Mouse (Mus musculus) T-cell, adult 2 months (primary cell): ENCODE results near the gene Rad50.

Source experiments
- DNase-seq: peaks from one replicate; pipeline ENCODE4 v3.0.0; 2022; ENCODE audit warnings: low spot score

The Rad50 gene

DNA sequence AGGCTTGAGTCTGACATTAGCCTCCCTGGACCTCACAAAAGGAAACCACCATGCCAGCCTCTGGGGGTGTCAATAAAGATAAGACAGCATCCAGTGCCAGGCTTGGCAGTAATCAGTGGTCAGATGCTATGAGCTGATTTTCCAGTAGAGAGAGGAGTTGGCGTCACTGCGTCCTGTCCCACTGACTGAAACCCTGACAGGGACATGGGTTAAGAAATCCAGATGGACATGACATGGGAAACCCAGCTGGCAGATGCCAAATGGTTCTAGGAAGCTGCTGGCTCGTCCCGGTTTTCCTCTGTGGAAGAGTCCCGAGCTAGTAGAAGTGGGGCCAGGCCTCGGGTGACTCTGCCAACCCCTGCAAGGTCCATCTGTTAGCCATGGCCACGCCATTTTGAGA lies 73.5 kb downstream of the Rad50 start:
- DNase-seq = no peak

DNA sequence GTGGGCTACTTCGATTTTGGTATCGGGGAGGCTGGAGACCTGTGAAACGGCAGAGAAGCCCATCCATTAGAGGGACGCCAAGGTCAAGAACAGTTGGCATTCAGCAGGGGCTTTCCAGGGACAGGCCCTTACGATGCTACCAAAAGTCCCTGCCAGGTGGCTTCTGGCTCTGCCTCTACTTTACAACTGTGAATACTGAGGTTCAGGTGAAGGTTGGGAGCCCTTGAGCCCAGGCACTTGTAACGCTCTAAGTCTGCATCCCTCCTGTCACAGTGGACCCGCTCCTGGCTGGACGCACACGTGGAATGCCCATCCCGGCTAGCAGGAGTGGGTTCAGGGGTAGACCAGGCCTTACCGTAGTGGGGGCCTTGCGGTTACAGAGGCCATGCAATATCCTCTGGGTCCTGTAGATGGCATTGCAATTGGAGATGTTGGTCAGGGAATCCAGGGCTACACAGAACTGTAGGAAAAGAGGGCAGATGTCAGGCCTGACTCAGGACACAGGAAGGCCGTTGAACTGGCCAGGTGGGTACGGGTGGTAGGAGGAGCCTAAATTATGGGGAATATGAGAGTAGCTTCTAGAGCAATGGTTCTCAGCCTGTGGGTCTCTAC lies 74.9 kb downstream of the Rad50 start:
- DNase-seq = no peak

DNA sequence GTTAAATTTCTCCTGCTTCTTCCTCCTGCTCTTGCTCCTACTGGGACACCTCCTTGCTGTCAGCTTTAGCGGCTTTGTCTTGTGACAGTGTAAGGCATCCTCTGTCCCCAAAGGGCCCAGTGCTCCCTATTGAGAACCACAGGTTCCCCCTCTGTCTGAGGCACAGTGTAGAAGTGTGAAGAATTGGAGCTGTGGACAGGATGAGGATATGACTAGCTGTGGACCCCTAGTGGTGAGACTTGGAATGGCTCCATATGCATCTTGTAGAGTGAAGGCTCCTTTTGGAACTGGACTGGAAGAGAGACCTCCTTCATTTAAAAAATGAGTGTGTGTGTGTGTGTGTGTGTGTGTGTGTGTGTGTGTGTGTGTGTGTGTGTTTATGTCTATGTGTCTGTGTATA lies 79.3 kb downstream of the Rad50 start:
- DNase-seq = peak; percentile 60

DNA sequence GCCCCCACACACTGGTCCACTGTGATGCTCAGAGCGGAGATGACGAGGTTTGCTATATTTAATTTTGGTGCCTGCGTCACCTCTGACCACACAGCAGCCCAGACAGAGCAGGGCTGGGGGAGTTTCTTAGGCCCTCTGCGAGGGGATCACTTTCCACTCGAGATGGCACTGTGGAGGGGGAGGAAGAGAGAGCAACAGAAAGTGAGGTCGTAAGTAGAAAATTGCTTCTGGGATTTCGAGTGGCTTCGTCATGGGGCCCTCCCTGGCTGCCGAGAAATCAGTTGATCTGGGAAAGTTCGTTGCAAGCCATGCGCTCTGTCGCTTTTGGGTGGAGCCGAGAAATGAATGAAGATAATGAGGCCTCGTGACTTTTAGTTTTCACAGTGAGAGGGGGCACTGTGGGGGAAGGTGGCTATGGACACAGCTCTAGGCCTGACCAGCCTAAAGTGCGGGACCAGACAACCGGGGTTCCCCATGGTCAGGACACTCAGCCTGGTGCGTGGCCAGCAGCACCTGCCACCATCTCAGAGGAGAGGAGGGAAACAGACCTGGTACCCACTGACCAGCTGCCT lies 80.2 kb downstream of the Rad50 start:
- DNase-seq = no peak

DNA sequence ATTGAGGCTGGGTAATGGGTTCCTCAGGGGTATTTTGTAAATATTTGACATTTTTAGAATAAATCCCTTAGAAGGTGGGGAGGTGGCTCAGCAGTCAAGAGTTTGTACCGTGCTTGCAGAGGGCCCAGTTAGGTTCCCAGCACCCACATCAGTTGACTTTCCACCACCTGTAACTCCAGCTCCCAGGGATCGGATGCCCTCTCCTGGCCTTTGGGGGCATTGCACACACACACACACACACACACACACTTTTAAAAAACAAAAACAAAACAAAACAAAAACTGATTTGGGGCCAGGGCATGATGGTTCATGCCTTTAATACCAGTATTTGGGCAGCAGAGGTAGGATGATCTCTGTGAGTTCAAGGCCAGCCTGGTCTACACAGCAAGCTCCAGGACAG lies 83.0 kb downstream of the Rad50 start:
- DNase-seq = no peak

DNA sequence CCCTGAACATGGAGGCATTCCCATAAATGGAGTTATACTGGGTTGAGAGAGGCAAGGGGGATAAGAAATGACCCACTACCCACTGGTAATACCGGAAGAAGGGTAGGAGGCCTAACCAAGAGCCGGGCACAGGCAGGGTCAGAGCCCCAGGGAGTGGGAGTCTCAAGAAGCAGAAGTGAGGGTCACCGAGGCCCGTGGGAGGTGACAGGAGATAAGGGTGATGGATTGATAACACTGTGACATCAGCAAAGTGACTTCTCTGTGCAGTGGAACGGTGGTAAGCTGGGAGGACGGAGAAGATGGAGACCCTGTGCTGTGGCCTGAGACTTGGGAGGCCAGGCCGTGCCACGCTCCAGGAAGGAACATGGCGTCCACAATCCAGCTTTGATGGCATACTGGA lies 83.5 kb downstream of the Rad50 start:
- no peak for DNase-seq

DNA sequence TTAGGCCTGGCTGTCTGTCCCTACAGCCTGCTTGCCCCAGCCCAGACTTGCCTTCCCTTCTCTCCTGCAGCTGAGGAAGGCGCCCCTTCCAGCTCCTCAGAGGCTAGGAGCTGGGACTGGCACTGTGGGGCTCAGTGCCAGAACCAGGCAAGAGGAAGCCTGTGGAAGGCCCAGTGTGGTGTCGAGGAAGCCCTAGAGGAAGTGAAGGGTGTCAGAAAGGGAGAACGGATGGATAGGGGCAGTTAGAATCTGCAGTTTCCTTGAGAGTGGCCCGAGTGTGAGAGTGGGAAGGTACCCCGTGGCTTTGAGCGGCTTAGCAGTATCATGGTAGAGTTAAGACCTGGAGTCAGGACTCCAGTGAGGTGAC lies 84.7 kb downstream of the Rad50 start:
- DNase-seq = no peak

DNA sequence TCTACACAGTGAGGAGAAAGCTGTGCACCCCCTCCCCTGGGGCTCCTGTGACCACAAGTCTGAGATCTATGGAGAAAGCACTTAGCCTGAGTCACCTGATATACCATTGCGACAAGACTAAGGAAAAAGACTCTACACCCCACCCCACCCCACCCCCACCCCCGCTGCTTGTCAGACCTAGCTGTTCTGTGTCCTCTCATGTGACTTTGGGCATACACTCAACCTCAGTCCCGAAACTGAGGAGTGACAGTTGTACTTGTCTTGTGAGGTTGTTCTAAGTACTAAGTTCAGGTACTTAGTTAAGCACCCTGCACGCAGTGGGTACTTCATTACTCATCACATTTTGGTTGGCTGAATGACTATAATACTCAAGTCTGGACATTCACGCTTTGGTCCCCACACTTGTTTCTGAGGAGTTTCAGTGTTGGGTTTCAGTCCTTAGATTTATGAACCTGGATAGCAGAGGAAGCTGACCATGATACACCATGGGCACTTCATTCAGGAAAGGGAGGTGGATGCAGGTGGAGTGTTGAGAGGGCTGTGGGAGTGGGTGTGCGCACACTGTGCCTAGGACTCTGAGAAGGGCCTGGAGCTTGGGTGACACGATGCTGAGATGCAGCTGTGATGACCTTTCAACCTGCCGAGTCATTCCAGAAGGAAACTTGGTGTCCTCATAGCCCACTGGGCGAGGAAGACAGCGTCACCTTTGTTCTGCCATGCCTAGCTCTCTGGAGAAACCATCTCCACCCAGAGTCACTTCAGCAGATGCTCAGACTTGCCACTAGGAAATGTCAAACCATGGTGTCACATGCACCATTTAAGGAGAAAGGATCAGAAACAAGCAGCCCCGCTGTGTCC lies 85.3 kb downstream of the Rad50 start:
- no peak for DNase-seq

DNA sequence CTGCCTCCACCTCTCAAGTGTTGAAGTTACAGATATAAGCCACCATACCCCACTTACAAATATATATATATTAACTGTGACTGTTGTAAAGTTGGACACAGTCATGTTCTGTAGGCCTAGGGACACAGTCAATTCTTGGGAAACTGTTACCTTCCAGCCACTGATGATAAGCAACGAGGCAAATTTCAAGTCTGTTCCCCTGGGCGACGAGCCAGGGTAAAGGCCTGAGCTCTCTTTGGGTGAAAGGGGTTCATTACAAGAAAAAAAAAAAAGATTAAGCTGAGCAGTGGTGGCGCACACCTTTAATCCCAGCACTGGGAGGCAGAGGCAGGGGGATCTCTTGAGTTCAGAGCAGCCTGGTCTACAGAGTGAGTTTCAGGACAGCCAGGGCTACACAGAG lies 87.0 kb downstream of the Rad50 start:
- DNase-seq = no peak

DNA sequence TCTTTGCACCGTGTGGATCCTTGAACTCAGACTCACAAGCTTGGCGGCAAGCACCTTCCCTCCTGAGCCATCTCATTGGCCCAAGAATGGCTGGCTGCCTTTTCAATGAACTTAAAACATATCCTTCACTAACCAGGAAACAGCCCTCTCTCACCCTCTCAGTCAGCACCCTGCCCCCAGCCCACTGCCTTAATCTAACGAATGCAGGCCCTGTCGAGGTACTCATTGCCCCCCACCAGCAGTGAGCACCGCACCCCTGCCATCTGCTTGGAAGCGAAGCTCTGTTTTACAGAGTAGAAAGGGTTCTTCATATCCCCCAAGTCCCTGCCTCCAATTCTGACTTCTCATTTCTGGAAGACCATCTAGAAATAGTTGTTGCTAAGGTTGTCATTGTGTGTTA lies 87.7 kb downstream of the Rad50 start:
- DNase-seq = no peak

DNA sequence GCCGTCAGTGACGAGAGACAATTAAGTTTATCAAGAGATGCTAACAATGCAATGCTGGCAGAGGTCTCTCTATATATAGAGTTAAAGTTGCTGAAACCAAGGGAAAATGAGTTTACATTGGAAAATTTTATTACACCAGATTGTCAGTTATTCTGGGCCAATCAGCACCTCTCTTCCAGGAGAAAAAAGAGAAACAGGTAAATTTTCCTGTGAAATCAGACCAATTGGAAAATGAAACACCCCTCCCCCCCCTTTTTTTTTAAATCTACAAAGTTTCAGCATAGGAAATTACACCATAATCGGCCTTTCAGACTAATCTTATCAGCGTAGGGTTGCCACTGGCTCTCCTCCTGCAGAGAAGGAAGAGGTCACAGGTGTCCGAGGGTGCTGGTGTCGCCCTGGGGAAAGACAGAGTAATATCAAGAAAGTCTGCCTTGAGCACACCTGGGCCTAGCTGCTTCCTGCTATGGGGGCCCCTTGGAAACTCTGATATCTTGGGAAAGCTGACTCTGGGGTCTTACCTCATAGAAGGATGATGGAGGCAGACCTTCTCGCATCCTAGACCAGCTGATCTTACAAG lies 88.4 kb downstream of the Rad50 start, which contains the start of gene Il4:
TSS of gene Il4 (minus strand) at position 51 of the 580 bp plus-strand sequence.
- DNase-seq = no peak

DNA sequence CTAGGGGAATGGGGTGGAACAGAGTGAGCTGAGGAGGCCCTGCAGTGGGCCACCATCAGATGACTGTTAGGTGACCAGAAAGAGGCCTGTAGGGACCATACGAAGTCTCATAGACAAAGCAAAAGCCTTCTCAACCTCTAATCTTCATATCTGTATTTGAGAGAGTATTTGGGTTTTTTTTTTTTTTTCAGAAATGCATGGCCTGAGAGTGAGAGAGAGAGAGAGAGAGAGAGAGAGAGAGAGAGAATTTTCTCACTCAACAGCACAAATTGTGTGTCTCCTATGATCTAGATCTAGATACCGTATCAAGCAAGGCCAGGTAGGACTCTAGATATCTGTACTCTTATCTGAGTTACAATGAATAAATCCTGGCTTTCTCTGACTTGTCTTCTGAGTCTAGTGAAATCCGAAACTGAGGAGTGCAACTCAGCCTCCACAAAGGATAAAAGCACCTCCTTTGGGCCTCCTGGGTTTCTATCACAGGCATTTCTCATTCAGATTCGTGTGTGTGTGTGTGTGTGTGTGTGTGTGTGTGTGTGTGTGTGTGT lies 89.5 kb downstream of the Rad50 start:
- DNase-seq = no peak

DNA sequence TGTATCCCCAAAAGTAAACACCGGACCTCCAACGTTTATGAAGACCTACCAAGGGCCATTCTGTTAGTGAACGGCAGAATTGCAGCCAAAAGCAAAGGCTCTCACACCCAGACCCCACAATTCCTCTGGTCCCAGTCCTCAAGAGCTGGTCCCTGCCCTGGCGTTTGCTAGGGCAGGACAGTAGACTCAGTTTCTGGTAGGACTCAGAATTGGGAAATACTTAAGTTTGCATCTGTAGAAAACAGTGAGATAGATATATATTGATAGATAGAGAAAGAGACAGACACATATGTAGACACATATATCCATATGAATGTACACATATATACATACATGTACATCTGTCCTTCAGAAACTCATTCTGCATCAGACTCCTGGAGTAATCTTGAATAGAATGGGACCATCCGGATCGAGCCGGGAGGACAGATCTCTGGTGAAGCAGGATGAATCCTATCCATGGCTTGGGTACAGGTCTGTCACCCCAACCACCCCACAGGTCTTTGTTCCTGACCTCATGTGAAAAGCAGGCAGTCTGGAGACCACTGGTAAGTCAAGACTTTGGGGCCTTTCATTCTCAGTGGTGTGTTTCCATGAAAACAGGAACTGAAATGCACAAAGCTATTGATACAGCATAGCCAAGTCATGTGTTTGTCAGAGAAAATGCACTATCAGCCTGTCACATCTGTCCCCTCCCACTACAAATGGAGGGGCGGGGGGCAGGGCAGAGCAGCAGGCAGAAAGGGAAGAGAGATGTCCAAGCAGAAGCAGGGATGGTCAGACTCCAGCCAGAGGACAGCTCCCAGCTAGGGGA lies 90.2 kb downstream of the Rad50 start:
- DNase-seq = no peak

DNA sequence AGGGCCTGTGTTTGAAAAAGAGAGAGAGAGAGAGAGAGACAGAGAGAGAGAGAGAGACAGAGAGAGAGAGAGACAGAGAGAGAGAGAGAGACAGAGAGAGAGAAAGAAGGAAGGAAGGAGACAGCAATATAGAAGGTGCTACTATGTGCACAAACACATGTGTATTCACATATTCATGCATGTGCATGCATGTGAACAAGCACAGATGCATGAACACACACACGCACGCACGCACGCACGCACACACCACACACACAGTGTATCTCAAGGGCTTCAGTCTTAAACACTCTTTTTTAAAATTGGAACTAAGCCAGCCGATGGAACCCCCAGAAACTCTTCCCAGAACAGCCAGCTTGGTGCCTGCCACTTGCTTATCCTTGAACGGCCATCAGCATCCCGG lies 91.5 kb downstream of the Rad50 start:
- DNase-seq = no peak

DNA sequence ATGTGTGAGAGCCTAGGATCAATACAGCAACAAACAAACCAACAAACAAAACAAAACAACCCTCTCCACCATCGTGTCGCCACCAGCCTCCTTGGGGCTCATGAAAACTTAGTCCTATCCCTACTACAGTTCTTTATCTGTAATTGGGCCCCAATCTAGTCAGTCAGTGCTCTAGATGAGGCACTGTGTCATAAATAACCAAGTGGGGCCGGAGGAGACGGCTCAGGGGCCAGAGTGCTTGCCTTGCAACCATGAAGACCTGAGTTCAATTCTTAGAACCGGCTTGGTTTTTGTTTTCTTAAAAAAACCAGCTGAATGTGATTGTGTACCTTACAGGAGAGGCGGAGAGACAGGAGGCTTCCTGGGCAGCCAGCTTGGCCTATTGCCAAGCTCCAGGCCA lies 91.9 kb downstream of the Rad50 start:
- no peak for DNase-seq

DNA sequence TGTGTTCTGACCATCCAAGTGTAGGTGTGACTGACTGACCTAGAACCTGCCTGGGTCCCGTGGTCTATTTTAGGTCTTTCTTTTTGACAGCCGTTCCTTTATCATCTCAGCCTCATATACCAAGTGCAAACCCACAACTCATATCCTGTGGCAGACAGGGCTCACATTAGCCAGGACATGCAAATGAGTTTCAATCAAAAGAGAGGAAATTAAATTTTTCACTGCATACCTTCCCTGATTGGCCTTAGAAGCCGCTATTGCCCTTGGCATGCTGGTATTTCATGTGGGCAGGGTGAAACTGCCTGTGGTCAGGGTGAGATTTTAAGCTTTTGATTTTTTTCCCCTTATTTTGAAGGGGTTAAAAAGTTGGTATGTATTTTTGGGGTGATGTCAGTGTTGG lies 97.4 kb downstream of the Rad50 start:
- peak; percentile 7 for DNase-seq

DNA sequence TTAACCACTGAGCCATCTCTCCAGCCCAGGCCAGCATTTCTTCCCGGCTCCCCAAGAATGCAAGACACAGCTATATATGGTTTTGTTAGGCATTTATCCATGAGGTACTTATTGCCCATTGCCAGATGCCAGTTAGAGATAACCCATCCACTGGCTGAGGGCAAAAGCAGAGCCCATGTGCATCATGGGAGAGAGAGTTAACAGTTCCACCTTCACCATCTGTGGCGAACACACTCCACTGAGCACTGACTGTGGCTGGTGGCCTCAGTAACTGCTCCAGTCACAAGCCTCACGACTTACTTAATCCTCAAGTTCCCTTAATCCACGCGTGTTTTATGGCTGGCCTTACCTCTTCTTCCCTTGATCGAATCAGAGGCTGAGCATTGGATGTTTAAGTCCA lies 97.9 kb downstream of the Rad50 start:
- DNase-seq = no peak

DNA sequence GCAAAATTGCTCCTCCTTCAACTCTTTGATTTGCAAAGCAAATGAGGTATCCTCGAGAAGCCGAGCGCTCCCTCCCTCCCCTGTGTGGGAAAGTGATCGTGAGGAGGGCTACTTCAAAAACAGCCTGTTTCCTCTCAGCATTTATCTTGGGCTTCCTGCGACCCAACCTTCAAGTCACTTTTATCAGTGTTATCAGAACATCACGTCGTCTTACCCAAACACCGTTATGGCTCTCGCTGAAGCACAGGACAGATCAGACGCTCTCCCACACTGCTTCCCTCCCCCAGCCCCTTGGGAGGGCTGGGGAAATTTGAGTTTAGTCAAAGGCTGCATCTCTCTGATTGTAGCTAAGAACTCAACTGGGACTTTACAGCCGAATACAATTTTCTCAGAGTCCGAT lies 101.5 kb downstream of the Rad50 start:
- peak; percentile 3 for DNase-seq

DNA sequence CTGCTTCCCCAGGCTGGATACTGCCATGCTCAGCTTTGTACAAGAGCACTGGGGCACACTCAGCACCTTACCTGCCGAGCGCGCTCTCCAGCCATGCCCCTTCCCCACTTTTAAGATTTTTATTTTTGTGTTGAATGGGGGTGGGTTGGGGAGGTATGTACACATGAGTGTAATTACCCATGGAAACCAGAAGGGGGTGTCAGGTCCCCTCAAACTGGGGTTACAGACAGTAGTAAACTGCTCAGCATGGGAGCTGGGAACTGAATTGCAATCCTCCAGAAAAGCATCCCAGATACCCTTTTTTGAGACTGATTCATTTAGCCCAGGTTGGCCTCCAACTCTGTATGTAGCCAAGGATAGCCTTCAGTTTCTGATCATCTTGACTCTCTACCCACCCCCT lies 102.1 kb downstream of the Rad50 start:
- DNase-seq = no peak
